Mouse (Mus musculus) adrenal gland (tissue): ENCODE measurements at regions not wholly inside any gene's neighbourhood (a gene's known extent, or its start where the extent isn't known, plus 50 kb on each side); places are given as distances from the start of the nearest gene placed in this dataset.

Experiments used
- intact Hi-C: fragments of 180-260 bp; cut with DNase I; formaldehyde crosslinking; loops from one replicate; pipeline ENCODE4 v1.15.1; 2025

- intact Hi-C loops: loop anchor here (10.0 kb wide), 1 partner anchor 975 kb away; no protein-coding TSS in a partner anchor
Observed at GRCm38 (mm10) chr3:16819218-16820122, 813.2 kb upstream of the Gm5150 start.

- intact Hi-C loops: loop anchor here (10.0 kb wide), 1 partner anchor 978 kb away; no protein-coding TSS in a partner anchor
Observed at GRCm38 (mm10) chr3:16816814-16817213, 810.6 kb upstream of the Gm5150 start.

GRCm38 (mm10) chr3:16816101-16816500 lies 809.9 kb upstream of the Gm5150 start:
- intact Hi-C loops: loop anchor here (10.0 kb wide), 1 partner anchor 979 kb away; no protein-coding TSS in a partner anchor

GRCm38 (mm10) chr3:16810878-16811611 lies 804.8 kb upstream of the Gm5150 start:
- intact Hi-C loops: loop anchor here (10.0 kb wide), 1 partner anchor 984 kb away; no protein-coding TSS in a partner anchor

- intact Hi-C loops: no loop called here
Observed at GRCm38 (mm10) chr3:16803603-16804002, 797.4 kb upstream of the Gm5150 start.
